Mouse (Mus musculus) erythroblast, embryonic 14.5 days (primary cell): ENCODE data around the gene Gm10283. TPM values are rescaled to one million over a fixed set of nuclear protein-coding genes. Genes with fewer than 3 reads are reported as not detected.

Experiments used
- H3K27me3 ChIP-seq: 2 replicates; pipeline ENCODE4 v1.6.1; 2012; ENCODE audit warnings: inconsistent platforms; ENCODE audit not compliant: control insufficient read depth
- H3K36me3 ChIP-seq: 2 replicates; pipeline ENCODE4 v1.6.1; 2012; ENCODE audit warnings: mild to moderate bottlenecking, inconsistent platforms; ENCODE audit not compliant: control insufficient read depth
- H3K4me1 ChIP-seq: 2 replicates; pipeline ENCODE4 v1.6.1; 2012; ENCODE audit warnings: inconsistent platforms; ENCODE audit not compliant: control insufficient read depth
- H3K4me3 ChIP-seq: replicated peaks from 2 replicates; pipeline ENCODE3; 2012; ENCODE audit warnings: moderate library complexity, mild to moderate bottlenecking, inconsistent platforms
- H3K9me3 ChIP-seq: 2 replicates; pipeline ENCODE4 v1.6.1; 2012; ENCODE audit warnings: low read length, inconsistent platforms, mixed read lengths; ENCODE audit not compliant: control insufficient read depth
- GATA1 ChIP-seq: IDR thresholded peaks from 2 replicates; pipeline ENCODE4 v1.6.1; 2012; ENCODE audit warnings: low read length, inconsistent platforms, mixed read lengths
- TAL1 ChIP-seq: IDR thresholded peaks from 3 replicates; pipeline ENCODE4 v1.6.1; 2012; ENCODE audit warnings: low read length, inconsistent platforms, mixed read lengths
- polyA plus RNA-seq: library from polyadenylated mRNA; stranded (reverse); fragments of >175 nt; gene quantifications from 2 replicates; pipeline ENCODE4 v1.2.3, GENCODE M21; 2012

The Gm10283 gene
- polyA plus RNA-seq, 1 experiment, result not detected

- Histone ChIP-seq H3K4me3 (no peak overlapping the region), H3K27me3 (no peaks in the 10 kb centered on the region), H3K9me3 (peaks cover 12% of the 10 kb centered on the region), H3K4me1 (no peaks in the 10 kb centered on the region), H3K36me3 (no peaks in the 10 kb centered on the region)
- TF ChIP-seq GATA1 (no peak), TAL1 (no peak)
These were observed 36.2 kb downstream of the Gm10283 start for GRCm38 (mm10) chr8:60466686-60467335.

GRCm38 (mm10) chr8:60449296-60449695 lies 53.7 kb downstream of the Gm10283 start:
- H3K4me3 ChIP-seq, result no peak overlapping the region
- no peaks in the 10 kb centered on the region for H3K27me3 ChIP-seq
- no peaks in the 10 kb centered on the region for H3K36me3 ChIP-seq
- TF ChIP-seq GATA1 (no peak), TAL1 (no peak)
- no peaks in the 10 kb centered on the region for H3K4me1 ChIP-seq
- no peaks in the 10 kb centered on the region for H3K9me3 ChIP-seq

GRCm38 (mm10) chr8:60444989-60445388 lies 58.0 kb downstream of the Gm10283 start:
- H3K9me3 ChIP-seq, result no peaks in the 10 kb centered on the region; the same call in 1 of the 2 replicates
- H3K27me3 ChIP-seq, result no peaks in the 10 kb centered on the region
- TF ChIP-seq TAL1 (no peak), GATA1 (no peak)
- H3K36me3 ChIP-seq, result no peaks in the 10 kb centered on the region
- no peak overlapping the region for H3K4me3 ChIP-seq
- no peaks in the 10 kb centered on the region for H3K4me1 ChIP-seq

GRCm38 (mm10) chr8:60438557-60438956 lies 64.4 kb downstream of the Gm10283 start:
- Histone ChIP-seq H3K27me3 (no peaks in the 10 kb centered on the region), H3K4me1 (no peaks in the 10 kb centered on the region), H3K36me3 (no peaks in the 10 kb centered on the region), H3K9me3 (peaks cover 5% of the 10 kb centered on the region; the same call in 1 of the 2 replicates), H3K4me3 (no peak overlapping the region)
- no peak for TF ChIP-seq TAL1
- no peak for TF ChIP-seq GATA1

- Histone ChIP-seq H3K9me3 (peaks cover 7% of the 10 kb centered on the region; the same call in 1 of the 2 replicates), H3K4me1 (no peaks in the 10 kb centered on the region), H3K4me3 (no peak overlapping the region), H3K27me3 (no peaks in the 10 kb centered on the region), H3K36me3 (no peaks in the 10 kb centered on the region)
- TF ChIP-seq GATA1 (no peak), TAL1 (no peak)
These were observed 66.1 kb downstream of the Gm10283 start for GRCm38 (mm10) chr8:60436872-60437271.

- TF ChIP-seq GATA1, result no peak
- no peak for TF ChIP-seq TAL1
- Histone ChIP-seq H3K27me3 (no peaks in the 10 kb centered on the region), H3K4me1 (no peaks in the 10 kb centered on the region), H3K4me3 (no peak overlapping the region), H3K36me3 (no peaks in the 10 kb centered on the region), H3K9me3 (peaks cover 6% of the 10 kb centered on the region; the same call in 1 of the 2 replicates)
These were observed 70.3 kb downstream of the Gm10283 start for GRCm38 (mm10) chr8:60432649-60433048.

GRCm38 (mm10) chr8:60406358-60406757 lies 96.6 kb downstream of the Gm10283 start:
- Histone ChIP-seq H3K4me3 (no peak overlapping the region), H3K9me3 (no peaks in the 10 kb centered on the region), H3K4me1 (no peaks in the 10 kb centered on the region), H3K36me3 (no peaks in the 10 kb centered on the region), H3K27me3 (no peaks in the 10 kb centered on the region)
- TF ChIP-seq TAL1 (no peak), GATA1 (no peak)

GRCm38 (mm10) chr8:60404994-60405548 lies 97.9 kb downstream of the Gm10283 start:
- Histone ChIP-seq H3K36me3 (no peaks in the 10 kb centered on the region), H3K9me3 (no peaks in the 10 kb centered on the region), H3K27me3 (no peaks in the 10 kb centered on the region), H3K4me1 (no peaks in the 10 kb centered on the region), H3K4me3 (no peak overlapping the region)
- no peak for TF ChIP-seq GATA1
- TF ChIP-seq TAL1, result no peak

GRCm38 (mm10) chr8:60393675-60394074 lies 109.3 kb downstream of the Gm10283 start:
- H3K4me3 ChIP-seq, result no peak overlapping the region
- H3K4me1 ChIP-seq, result no peaks in the 10 kb centered on the region
- no peaks in the 10 kb centered on the region; the same call in 1 of the 2 replicates for H3K9me3 ChIP-seq
- H3K27me3 ChIP-seq, result no peaks in the 10 kb centered on the region
- no peak for TF ChIP-seq TAL1
- no peak for TF ChIP-seq GATA1
- H3K36me3 ChIP-seq, result no peaks in the 10 kb centered on the region
